Mouse (Mus musculus): ENCODE data around the gene Etv1. TPM values are rescaled to one million over a fixed set of nuclear protein-coding genes. Genes with fewer than 3 reads are reported as not detected.
A peak's percentile ranks its signal among the peaks of the same experiment; 100 is the strongest.
"Not testable (repeated sequence)": the region's sequence is repeated elsewhere in the genome, so short reads cannot be mapped to it uniquely, and the experiment has no call there.

The Etv1 gene
- total RNA-seq, 1 experiment from 2014 or later = 4.2 TPM

- ATAC-seq (replicated peaks in 1 of 2; ENCODE audit: insufficient read depth in 1 of 2, low FRiP score in 2 of 2, low TSS enrichment in 1 of 2, low read depth in 1 of 2, poor library complexity in 2 of 2, severe bottlenecking in 2 of 2) = no peak
Observed at GRCm38 (mm10) chr12:38793697-38794096, 14.5 kb downstream of the Etv1 start.

- ATAC-seq (replicated peaks in 1 of 2; ENCODE audit: insufficient read depth in 1 of 2, low FRiP score in 2 of 2, low TSS enrichment in 1 of 2, low read depth in 1 of 2, poor library complexity in 2 of 2, severe bottlenecking in 2 of 2) = no peak
Observed at GRCm38 (mm10) chr12:38807031-38807430, 27.9 kb downstream of the Etv1 start.

- ATAC-seq (replicated peaks in 1 of 2; ENCODE audit: insufficient read depth in 1 of 2, low FRiP score in 2 of 2, low TSS enrichment in 1 of 2, low read depth in 1 of 2, poor library complexity in 2 of 2, severe bottlenecking in 2 of 2) = no peak
Observed at GRCm38 (mm10) chr12:38812392-38812791, 33.2 kb downstream of the Etv1 start.

- ATAC-seq (replicated peaks in 1 of 2; ENCODE audit: insufficient read depth in 1 of 2, low FRiP score in 2 of 2, low TSS enrichment in 1 of 2, low read depth in 1 of 2, poor library complexity in 2 of 2, severe bottlenecking in 2 of 2) = peak in 1 of 2 experiments; percentile 59; a peak in 1 of 4 replicates
Observed at GRCm38 (mm10) chr12:38814010-38814786, 35.0 kb downstream of the Etv1 start.

GRCm38 (mm10) chr12:38816235-38816634, 37.1 kb downstream of the Etv1 start:
- no peak for ATAC-seq (replicated peaks in 1 of 2; ENCODE audit: insufficient read depth in 1 of 2, low FRiP score in 2 of 2, low TSS enrichment in 1 of 2, low read depth in 1 of 2, poor library complexity in 2 of 2, severe bottlenecking in 2 of 2)

GRCm38 (mm10) chr12:38818320-38818719, 39.1 kb downstream of the Etv1 start:
- no peak for ATAC-seq (replicated peaks in 1 of 2; ENCODE audit: insufficient read depth in 1 of 2, low FRiP score in 2 of 2, low TSS enrichment in 1 of 2, low read depth in 1 of 2, poor library complexity in 2 of 2, severe bottlenecking in 2 of 2)

GRCm38 (mm10) chr12:38820642-38821041, 41.5 kb downstream of the Etv1 start:
- ATAC-seq (replicated peaks in 1 of 2; ENCODE audit: insufficient read depth in 1 of 2, low FRiP score in 2 of 2, low TSS enrichment in 1 of 2, low read depth in 1 of 2, poor library complexity in 2 of 2, severe bottlenecking in 2 of 2) = no peak

GRCm38 (mm10) chr12:38824405-38824804, 45.2 kb downstream of the Etv1 start:
- no peak for ATAC-seq (replicated peaks in 1 of 2; ENCODE audit: insufficient read depth in 1 of 2, low FRiP score in 2 of 2, low TSS enrichment in 1 of 2, low read depth in 1 of 2, poor library complexity in 2 of 2, severe bottlenecking in 2 of 2)

- no peak for ATAC-seq (replicated peaks in 1 of 2; ENCODE audit: insufficient read depth in 1 of 2, low FRiP score in 2 of 2, low TSS enrichment in 1 of 2, low read depth in 1 of 2, poor library complexity in 2 of 2, severe bottlenecking in 2 of 2)
Observed at GRCm38 (mm10) chr12:38832981-38833380, 53.8 kb downstream of the Etv1 start.

- ATAC-seq (replicated peaks in 1 of 2; ENCODE audit: insufficient read depth in 1 of 2, low FRiP score in 2 of 2, low TSS enrichment in 1 of 2, low read depth in 1 of 2, poor library complexity in 2 of 2, severe bottlenecking in 2 of 2) = no peak
Observed at GRCm38 (mm10) chr12:38834581-38834980, 55.4 kb downstream of the Etv1 start.

- not testable (repeated sequence) for ATAC-seq (replicated peaks in 1 of 2; ENCODE audit: insufficient read depth in 1 of 2, low FRiP score in 2 of 2, low TSS enrichment in 1 of 2, low read depth in 1 of 2, poor library complexity in 2 of 2, severe bottlenecking in 2 of 2)
Observed at GRCm38 (mm10) chr12:38834986-38835385, 55.8 kb downstream of the Etv1 start.

GRCm38 (mm10) chr12:38843801-38844295, 64.7 kb downstream of the Etv1 start:
- peak; percentile 71 to 91 for ATAC-seq (replicated peaks in 1 of 2; ENCODE audit: insufficient read depth in 1 of 2, low FRiP score in 2 of 2, low TSS enrichment in 1 of 2, low read depth in 1 of 2, poor library complexity in 2 of 2, severe bottlenecking in 2 of 2)

- no peak for ATAC-seq (replicated peaks in 1 of 2; ENCODE audit: insufficient read depth in 1 of 2, low FRiP score in 2 of 2, low TSS enrichment in 1 of 2, low read depth in 1 of 2, poor library complexity in 2 of 2, severe bottlenecking in 2 of 2)
Observed at GRCm38 (mm10) chr12:38847500-38848261, 68.5 kb downstream of the Etv1 start.

- no peak for ATAC-seq (replicated peaks in 1 of 2; ENCODE audit: insufficient read depth in 1 of 2, low FRiP score in 2 of 2, low TSS enrichment in 1 of 2, low read depth in 1 of 2, poor library complexity in 2 of 2, severe bottlenecking in 2 of 2)
Observed at GRCm38 (mm10) chr12:38849994-38850393, 70.8 kb downstream of the Etv1 start.

- no peak for ATAC-seq (replicated peaks in 1 of 2; ENCODE audit: insufficient read depth in 1 of 2, low FRiP score in 2 of 2, low TSS enrichment in 1 of 2, low read depth in 1 of 2, poor library complexity in 2 of 2, severe bottlenecking in 2 of 2)
Observed at GRCm38 (mm10) chr12:38854274-38854673, 75.1 kb downstream of the Etv1 start.

GRCm38 (mm10) chr12:38854751-38855150, 75.6 kb downstream of the Etv1 start:
- ATAC-seq (replicated peaks in 1 of 2; ENCODE audit: insufficient read depth in 1 of 2, low FRiP score in 2 of 2, low TSS enrichment in 1 of 2, low read depth in 1 of 2, poor library complexity in 2 of 2, severe bottlenecking in 2 of 2) = no peak

- no peak for ATAC-seq (replicated peaks in 1 of 2; ENCODE audit: insufficient read depth in 1 of 2, low FRiP score in 2 of 2, low TSS enrichment in 1 of 2, low read depth in 1 of 2, poor library complexity in 2 of 2, severe bottlenecking in 2 of 2)
Observed at GRCm38 (mm10) chr12:38859675-38860074, 80.5 kb downstream of the Etv1 start.

All from hematopoietic stem cell, adult 5-6 weeks (primary cell).